Mouse (Mus musculus) cerebellum, adult 2 months (tissue): ENCODE data around the gene Gm11492.

Experiments used
- CTCF ChIP-seq: fragments of 200-500 bp; IDR thresholded peaks from 2 replicates; pipeline ENCODE4 v1.5.1; 2011; ENCODE audit warnings: low read depth, mild to moderate bottlenecking, control low read depth, low read length, moderate library complexity, borderline replicate concordance; ENCODE audit not compliant: insufficient read depth
- POLR2A ChIP-seq: fragments of 200-500 bp; IDR thresholded peaks from 2 replicates; pipeline ENCODE4 v1.6.1; 2011; ENCODE audit warnings: low read length, control low read depth, borderline replicate concordance; ENCODE audit not compliant: insufficient read depth

- no peak for TF ChIP-seq CTCF
- TF ChIP-seq POLR2A, result no peak
These were observed 30.6 kb downstream of the Gm11492 start for GRCm38 (mm10) chr11:87597061-87597460.
